Mouse (Mus musculus) olfactory bulb, adult 2 months (tissue): ENCODE results near the gene Col16a1.

Experiments used
- CTCF ChIP-seq: fragments of 200-500 bp; IDR thresholded peaks from 2 replicates; pipeline ENCODE4 v1.5.1; 2012; ENCODE audit warnings: low read depth, mild to moderate bottlenecking, low read length, moderate library complexity; ENCODE audit not compliant: insufficient read depth
- POLR2A ChIP-seq: fragments of 200-500 bp; IDR thresholded peaks from 2 replicates; pipeline ENCODE4 v1.6.1; 2012; ENCODE audit warnings: mild to moderate bottlenecking, low read depth, low read length, moderate library complexity; ENCODE audit not compliant: insufficient read depth

DNA sequence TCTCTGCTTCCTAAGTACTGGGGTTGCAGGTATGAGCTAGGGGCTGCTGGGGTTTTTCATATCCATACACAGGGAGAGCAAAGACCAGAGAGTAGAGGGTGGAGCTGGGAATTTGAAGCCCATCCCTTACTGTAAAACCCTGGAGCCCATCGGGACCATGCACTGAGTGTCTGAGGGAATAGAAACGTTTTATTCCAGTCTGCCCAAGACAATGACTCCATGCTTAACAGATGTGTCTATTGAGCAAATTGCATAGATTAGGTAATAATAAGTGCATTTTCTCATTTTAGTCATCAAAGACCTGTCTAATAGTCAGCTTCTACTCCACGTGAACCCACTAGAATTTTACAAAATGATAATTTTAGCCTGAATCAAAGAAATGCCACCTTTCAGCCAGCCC is 22.9 kb downstream of the Col16a1 start:
- no peak for TF ChIP-seq CTCF
- no peak for TF ChIP-seq POLR2A
